Mouse (Mus musculus) cerebellum, adult 2 months (tissue): ENCODE measurements around the gene Gm9747. TPM values are rescaled to one million over a fixed set of nuclear protein-coding genes. Genes with fewer than 3 reads are reported as not detected.

Source experiments
- DNase-seq, 2 experiments: peaks; one replicate each; pipeline ENCODE4 v3.0.0; 2021
- H3K27ac ChIP-seq: fragments of 200-500 bp; 2 replicates; pipeline ENCODE4 v1.5.1; 2012; ENCODE audit warnings: low read length, control low read depth, inconsistent platforms; ENCODE audit not compliant: insufficient read depth
- H3K27me3 ChIP-seq: fragments of 200-500 bp; 2 replicates; pipeline ENCODE4 v1.6.1; 2012; ENCODE audit warnings: inconsistent platforms, mild to moderate bottlenecking, low read length, moderate library complexity; ENCODE audit not compliant: control insufficient read depth, insufficient read depth
- H3K4me1 ChIP-seq: fragments of 200-500 bp; 2 replicates; pipeline ENCODE4 v1.6.1; 2011; ENCODE audit warnings: low read length; ENCODE audit not compliant: control insufficient read depth, insufficient read depth
- H3K4me3 ChIP-seq: fragments of 200-500 bp; replicated peaks from 2 replicates; pipeline ENCODE3; 2011; ENCODE audit warnings: mild to moderate bottlenecking, low read depth, low read length, control low read depth; ENCODE audit not compliant: insufficient read depth
- CTCF ChIP-seq: fragments of 200-500 bp; IDR thresholded peaks from 2 replicates; pipeline ENCODE4 v1.5.1; 2011; ENCODE audit warnings: low read depth, mild to moderate bottlenecking, control low read depth, low read length, moderate library complexity, borderline replicate concordance; ENCODE audit not compliant: insufficient read depth
- POLR2A ChIP-seq: fragments of 200-500 bp; IDR thresholded peaks from 2 replicates; pipeline ENCODE4 v1.6.1; 2011; ENCODE audit warnings: low read length, control low read depth, borderline replicate concordance; ENCODE audit not compliant: insufficient read depth
- WGBS: fragments of 180-500 bp; shearing (Covaris S2); methylation state at CpG from one replicate; pipeline ENCODE4 v1.1.7; 2018; 5-methylcytosine and 5-hydroxymethylcytosine counted together
- polyA plus RNA-seq: library from polyadenylated mRNA; depleted of rRNA; stranded (reverse); fragments of >200 nt; gene quantifications from 2 replicates; pipeline ENCODE4 v1.2.3, GENCODE M21; 2012

Gm9747 gene
- polyA plus RNA-seq, 1 experiment, result not detected

- peaks cover 6% of the 10 kb centered on the region for H3K4me1 ChIP-seq
- no peak overlapping the region for H3K27ac ChIP-seq
- H3K4me3 ChIP-seq, result no peak overlapping the region
- 82% methylated on average over 3 of the region's 3 CpGs for WGBS
- TF ChIP-seq CTCF, result no peak
- TF ChIP-seq POLR2A, result no peak
- H3K27me3 ChIP-seq, result no peaks in the 10 kb centered on the region; the same call in 1 of the 2 replicates
- no peak for DNase-seq
Observed at GRCm38 (mm10) chr1:82239409-82240201, 6.7 kb downstream of the Gm9747 start.

GRCm38 (mm10) chr1:82243260-82243825 lies 10.4 kb downstream of the Gm9747 start:
- Histone ChIP-seq H3K4me1 (peaks cover 8% of the 10 kb centered on the region), H3K4me3 (no peak overlapping the region), H3K27me3 (no peaks in the 10 kb centered on the region), H3K27ac (no peak overlapping the region)
- DNase-seq, result peak; percentile 58 to 79
- WGBS, result 8% methylated on average over 6 of the region's 6 CpGs
- TF ChIP-seq CTCF (no peak), POLR2A (no peak)

- TF ChIP-seq POLR2A (no peak), CTCF (no peak)
- H3K27me3 ChIP-seq, result no peaks in the 10 kb centered on the region
- WGBS, result 71% methylated on average over 5 of the region's 5 CpGs
- H3K4me3 ChIP-seq, result no peak overlapping the region
- no peak overlapping the region for H3K27ac ChIP-seq
- no peak for DNase-seq
- H3K4me1 ChIP-seq, result peaks cover 8% of the 10 kb centered on the region
Observed at GRCm38 (mm10) chr1:82245002-82245401, 12.1 kb downstream of the Gm9747 start.

- H3K27ac ChIP-seq, result no peak overlapping the region
- H3K4me1 ChIP-seq, result peaks cover 8% of the 10 kb centered on the region
- DNase-seq, result no peak
- H3K4me3 ChIP-seq, result no peak overlapping the region
- TF ChIP-seq CTCF (no peak), POLR2A (no peak)
- no peaks in the 10 kb centered on the region for H3K27me3 ChIP-seq
- WGBS, result 66% methylated on average over 10 of the region's 10 CpGs
Observed at GRCm38 (mm10) chr1:82247221-82247951, 14.5 kb downstream of the Gm9747 start.

- no peak overlapping the region for H3K27ac ChIP-seq
- H3K27me3 ChIP-seq, result no peaks in the 10 kb centered on the region
- H3K4me3 ChIP-seq, result no peak overlapping the region
- TF ChIP-seq CTCF, result no peak
- no peak for TF ChIP-seq POLR2A
- no peak for DNase-seq
- 91% methylated on average over 9 of the region's 9 CpGs for WGBS
- peaks cover 2% of the 10 kb centered on the region; the same call in 1 of the 2 replicates for H3K4me1 ChIP-seq
Observed at GRCm38 (mm10) chr1:82253789-82254445, 21.0 kb downstream of the Gm9747 start.

GRCm38 (mm10) chr1:82257457-82257856 lies 24.5 kb downstream of the Gm9747 start:
- 79% methylated on average over 5 of the region's 5 CpGs for WGBS

GRCm38 (mm10) chr1:82258331-82258730 lies 25.4 kb downstream of the Gm9747 start:
- no peak for TF ChIP-seq POLR2A
- TF ChIP-seq CTCF, result no peak
- H3K27ac ChIP-seq, result no peak overlapping the region
- 54% methylated on average over 7 of the region's 7 CpGs for WGBS
- H3K27me3 ChIP-seq, result no peaks in the 10 kb centered on the region
- peaks cover 19% of the 10 kb centered on the region for H3K4me1 ChIP-seq
- H3K4me3 ChIP-seq, result no peak overlapping the region
- DNase-seq, result no peak

More at GRCm38 (mm10) chr1:82257457-82257856, 24.5 kb downstream of the Gm9747 start:
- DNase-seq, result no peak
- H3K4me1 ChIP-seq, result peaks cover 14% of the 10 kb centered on the region
- no peak overlapping the region for H3K4me3 ChIP-seq
- no peak overlapping the region for H3K27ac ChIP-seq
- TF ChIP-seq CTCF, result no peak
- no peak for TF ChIP-seq POLR2A
- no peaks in the 10 kb centered on the region for H3K27me3 ChIP-seq

GRCm38 (mm10) chr1:82260055-82260454 lies 27.1 kb downstream of the Gm9747 start:
- peaks cover 19% of the 10 kb centered on the region for H3K4me1 ChIP-seq
- H3K27ac ChIP-seq, result no peak overlapping the region
- no peak for DNase-seq
- TF ChIP-seq CTCF (no peak), POLR2A (no peak)
- no peak overlapping the region for H3K4me3 ChIP-seq
- no peaks in the 10 kb centered on the region for H3K27me3 ChIP-seq
- WGBS, result 74% methylated on average over 3 of the region's 3 CpGs
